Comparison of ENCODE assay signal across 8 mouse cellular contexts in genomic region chr1:171045079-171045465, GRCm38 (mm10). TPM values are rescaled to one million over a fixed set of nuclear protein-coding genes. Genes with fewer than 3 reads are reported as not detected.
DNase-seq lines count a peak whose midpoint lies in the region; ATAC-seq and TF ChIP-seq lines count a peak whose summit lies in the region.

No protein-coding gene starts in this region.

- 5% methylated on average over 14 of the region's 14 CpGs for WGBS in heart, embryonic 15.5 days
- 5% methylated on average over 14 of the region's 14 CpGs for WGBS in forebrain, embryonic 16.5 days
- WGBS in macrophage (ENCODE audit: missing documents), result 27% methylated on average over 14 of the region's 14 CpGs

- H3K9ac ChIP-seq in heart, embryonic 15.5 days, result peak overlapping the region; percentile 52
- peak overlapping the region; percentile 88 for H3K9ac ChIP-seq in MEL (ENCODE audit: control insufficient read depth, low read depth, low read length, poor library complexity, severe bottlenecking)
- peak overlapping the region; percentile 44 for H3K9ac ChIP-seq in forebrain, embryonic 16.5 days (replicated peaks; ENCODE audit: low read depth, low read length)

- no peak for ATAC-seq in heart, embryonic 15.5 days (replicated peaks; ENCODE audit: insufficient number of reproducible peaks, insufficient read depth, low FRiP score, low read depth)
- peak; percentile 37 for ATAC-seq in forebrain, embryonic 16.5 days

- TF ChIP-seq EP300 in MEL (IDR thresholded peaks at IDR 0.05; ENCODE audit: low read depth in 1 of 2, low read length in 2 of 2), result no peak

- no peaks in the 10 kb centered on the region for H3K4me1 ChIP-seq in heart, embryonic 15.5 days (replicated peaks)
- peaks cover 0 to 10% of the 10 kb centered on the region in 2 experiments; a peak in 2 of 4 replicates for H3K4me1 ChIP-seq in MEL (ENCODE audit: control insufficient read depth in 1 of 2, insufficient read depth in 2 of 2, low read length in 2 of 2)
- H3K4me1 ChIP-seq in forebrain, embryonic 16.5 days (replicated peaks; ENCODE audit: control insufficient read depth, insufficient read depth, low read length), result no peaks in the 10 kb centered on the region

- DNase-seq in heart, adult 18-20 months, result no peak
- DNase-seq in MEL (ENCODE audit: low read depth, low spot score), result no peak
- no peak for DNase-seq in cerebellum, postnatal 36 days
- no peak for DNase-seq in urinary bladder, postnatal 36 days (ENCODE audit: low spot score in 2 of 2)
- no peak for DNase-seq in Muller cell, postnatal 12 days (ENCODE audit: inconsistent ontology term)

- no peak for TF ChIP-seq CTCF in MEL (IDR thresholded peaks at IDR 0.05 in 2 of 3, conservative IDR thresholded peaks at IDR 0.05 in 1 of 3; ENCODE audit: control insufficient read depth in 1 of 3, insufficient read depth in 1 of 3, low read depth in 2 of 3, low read length in 3 of 3, poor library complexity in 1 of 3, severe bottlenecking in 1 of 3)

- H3K27ac ChIP-seq in heart, embryonic 15.5 days, result no peak overlapping the region
- H3K27ac ChIP-seq in MEL (ENCODE audit: control insufficient read depth, low read depth, low read length) (peak overlapping the region; percentile 96), macrophage (peak overlapping the region; percentile 69; the same call in 1 of the 2 replicates)
- no peak overlapping the region for H3K27ac ChIP-seq in forebrain, embryonic 16.5 days (ENCODE audit: low read length)

- H3K27me3 ChIP-seq in heart, embryonic 15.5 days, result no peaks in the 10 kb centered on the region
- no peaks in the 10 kb centered on the region for H3K27me3 ChIP-seq in MEL (ENCODE audit: control insufficient read depth in 1 of 2, insufficient read depth in 2 of 2, low read length in 2 of 2)
- H3K27me3 ChIP-seq in forebrain, embryonic 16.5 days (replicated peaks; ENCODE audit: control insufficient read depth, insufficient read depth, low read length), result no peaks in the 10 kb centered on the region

- no peak for TF ChIP-seq RAD21 in MEL (IDR thresholded peaks at IDR 0.05; ENCODE audit: low read depth, low read length)

- no peaks in the 10 kb centered on the region for H3K36me3 ChIP-seq in heart, embryonic 15.5 days
- H3K36me3 ChIP-seq in MEL (ENCODE audit: control insufficient read depth in 1 of 2, insufficient read depth in 2 of 2, low read length in 2 of 2), result peaks cover 0 to 3% of the 10 kb centered on the region in 2 experiments; a peak in 1 of 4 replicates
- no peaks in the 10 kb centered on the region for H3K36me3 ChIP-seq in forebrain, embryonic 16.5 days (ENCODE audit: control insufficient read depth, insufficient read depth)
- peaks cover 8% of the 10 kb centered on the region; the same call in 1 of the 2 replicates for H3K36me3 ChIP-seq in macrophage (ENCODE audit: inconsistent target)

- peak overlapping the region; percentile 58 for H3K4me2 ChIP-seq in heart, embryonic 15.5 days
- H3K4me2 ChIP-seq in forebrain, embryonic 16.5 days (ENCODE audit: low read length), result peak overlapping the region; percentile 58

- H3K4me3 ChIP-seq in heart, embryonic 15.5 days, result peak overlapping the region; percentile 74
- H3K4me3 ChIP-seq in MEL (ENCODE audit: control insufficient read depth in 1 of 2, insufficient read depth in 1 of 2, low read depth in 2 of 2, low read length in 2 of 2), result peak overlapping the region; percentile 67 to 75
- H3K4me3 ChIP-seq in forebrain, embryonic 16.5 days (replicated peaks; ENCODE audit: low read length), result peak overlapping the region; percentile 80
- H3K4me3 ChIP-seq in macrophage (ENCODE audit: inconsistent target), result peak overlapping the region; percentile 48; the same call in 1 of the 2 replicates

- H3K9me3 ChIP-seq in heart, embryonic 15.5 days (replicated peaks), result no peaks in the 10 kb centered on the region
- H3K9me3 ChIP-seq in MEL (replicated peaks; ENCODE audit: insufficient read depth, low read length), result no peaks in the 10 kb centered on the region
- no peaks in the 10 kb centered on the region for H3K9me3 ChIP-seq in forebrain, embryonic 16.5 days (ENCODE audit: control insufficient read depth, low read length)

- no peaks in the 10 kb centered on the region; the same call in 1 of the 2 replicates for H3K79me2 ChIP-seq in MEL (ENCODE audit: control insufficient read depth, insufficient read depth, low read length, poor library complexity)
- peaks cover 6% of the 10 kb centered on the region for H3K79me2 ChIP-seq in macrophage (ENCODE audit: inconsistent target)

- TF ChIP-seq POLR2A in MEL (IDR thresholded peaks at IDR 0.05; ENCODE audit: control insufficient read depth in 1 of 2, insufficient read depth in 1 of 2, low read depth in 1 of 2, low read length in 2 of 2, poor library complexity in 1 of 2), result no peak

TF ChIP-seq in MEL, 35 proteins besides CTCF, POLR2A, EP300 and RAD21:
- TF ChIP-seq ZKSCAN1 (IDR thresholded peaks at IDR 0.05; ENCODE audit: low read depth, low read length) (no peak), ELF1 (IDR thresholded peaks at IDR 0.05; ENCODE audit: low read depth, low read length) (no peak), JUND (IDR thresholded peaks at IDR 0.05; ENCODE audit: low read depth, low read length) (no peak), UBTF (IDR thresholded peaks at IDR 0.05; ENCODE audit: borderline replicate concordance, insufficient read depth, low read depth, low read length) (no peak), TBP (IDR thresholded peaks at IDR 0.05; ENCODE audit: low read depth, low read length) (0 out of 2 replicates have a peak, but pooled peaks have one; percentile 68)

RNA-seq across cellular contexts. Expression of gene Fcgr3, which starts 19.7 kb away (rescaled TPM):
- polyA plus RNA-seq in heart, embryonic 15.5 days (2015; fragmentation: Nextera tagmentation; extraction: Ambion mirVana), result 10.4 and 11.9 TPM in 2 replicates
- total RNA-seq in heart, adult 18-20 months (2021), result 10 to 100 TPM; 12.7 to 12.9 TPM
- total RNA-seq in MEL (2012; rRNA removed), result 0.39 and 0.62 TPM in 2 replicates
- 1 to 10 TPM in 1 of 2 experiments, not detected in 1; 6.1 TPM for polyA plus RNA-seq in MEL (2012; ENCODE audit: insufficient read depth in 1 of 2, insufficient read length in 2 of 2, low read depth in 1 of 2, low replicate concordance in 2 of 2, missing spikeins in 1 of 2)
- polyA plus RNA-seq in forebrain, embryonic 16.5 days (2015; fragmentation: Nextera tagmentation; extraction: Ambion mirVana), result 6.7 and 7.6 TPM in 2 replicates
- 100 to 1,000 TPM in 2 of 26 experiments, 10 to 100 TPM in 24; 11.2 to 126 (median 31.3) TPM for total RNA-seq in macrophage (2018; cell fraction: chromatin; rRNA removed)
- total RNA-seq in macrophage (2018; cell fraction: cytosol; rRNA removed), result 1,000 to 10,000 TPM in 1 of 26 experiments, 100 to 1,000 TPM in 25; 241 to 1,033 (median 488) TPM
- total RNA-seq in macrophage (2018; cell fraction: nucleus; rRNA removed), result 100 to 1,000 TPM in 22 of 26 experiments, 10 to 100 TPM in 4; 68.5 to 379 (median 158) TPM
- 921 to 1,206 TPM (median 1,155 TPM) in 3 replicates for polyA plus RNA-seq in macrophage (2018)

RNA-seq across cellular contexts. Expression of gene Fcgr4, which starts 26.4 kb away (rescaled TPM):
- polyA plus RNA-seq in heart, embryonic 15.5 days (2015; fragmentation: Nextera tagmentation; extraction: Ambion mirVana), result 1.1 and 1.4 TPM in 2 replicates
- total RNA-seq in heart, adult 18-20 months (2021), result under 1 TPM; 0.35 to 0.59 TPM
- not detected in 2 replicates for total RNA-seq in MEL (2012; rRNA removed)
- polyA plus RNA-seq in MEL (2012; ENCODE audit: insufficient read depth in 1 of 2, insufficient read length in 2 of 2, low read depth in 1 of 2, low replicate concordance in 2 of 2, missing spikeins in 1 of 2) (not detected), macrophage (2018) (192 to 337 TPM (median 269 TPM) in 3 replicates)
- polyA plus RNA-seq in forebrain, embryonic 16.5 days (2015; fragmentation: Nextera tagmentation; extraction: Ambion mirVana), result 0.22 and 0.32 TPM in 2 replicates
- total RNA-seq in macrophage (2018; cell fraction: chromatin; rRNA removed), result 10 to 100 TPM in 18 of 26 experiments, 1 to 10 TPM in 8; 2.8 to 51.5 (median 15.7) TPM
- total RNA-seq in macrophage (2018; cell fraction: cytosol; rRNA removed), result 100 to 1,000 TPM; 164 to 540 (median 249) TPM
- 100 to 1,000 TPM in 12 of 26 experiments, 10 to 100 TPM in 14; 45.3 to 292 (median 97.1) TPM for total RNA-seq in macrophage (2018; cell fraction: nucleus; rRNA removed)

Comparison
In these comparisons a context has a peak if more than half of its experiments do, and no peak if none do; other contexts are left out.
1. H3K27ac ChIP-seq: peak in MEL (single experiment) and macrophage (single experiment); none in heart, embryonic 15.5 days (single experiment) and forebrain, embryonic 16.5 days (single experiment).
2. RNA of gene Fcgr3, which starts 19.7 kb away (polyA plus RNA-seq): 921 to 1,206 TPM in macrophage; 10.4 to 11.9 TPM in heart, embryonic 15.5 days, 6.7 to 7.6 TPM in forebrain, embryonic 16.5 days and 6.1 TPM in MEL; every median in the first group is over 10 times any median in the second.
3. RNA of gene Fcgr4, which starts 26.4 kb away (polyA plus RNA-seq): 192 to 337 TPM in macrophage; 1.1 to 1.4 TPM in heart, embryonic 15.5 days, 0.22 to 0.32 TPM in forebrain, embryonic 16.5 days and not detected in MEL; every median in the first group is over 10 times any median in the second.
4. Peak in every context shown above with its lines, with median percentiles within 50 percentile points of each other: H3K4me3 ChIP-seq and H3K9ac ChIP-seq.